Mouse (Mus musculus) cerebellum, adult 2 months (tissue): Measurements from ENCODE around the gene Inpp5d.

Experiments
- CTCF ChIP-seq: fragments of 200-500 bp; IDR thresholded peaks from 2 replicates; pipeline ENCODE4 v1.5.1; 2011; ENCODE audit warnings: low read depth, mild to moderate bottlenecking, control low read depth, low read length, moderate library complexity, borderline replicate concordance; ENCODE audit not compliant: insufficient read depth
- POLR2A ChIP-seq: fragments of 200-500 bp; IDR thresholded peaks from 2 replicates; pipeline ENCODE4 v1.6.1; 2011; ENCODE audit warnings: low read length, control low read depth, borderline replicate concordance; ENCODE audit not compliant: insufficient read depth

- TF ChIP-seq CTCF = no peak
- no peak for TF ChIP-seq POLR2A
These were observed 29.9 kb downstream of the Inpp5d start for GRCm38 (mm10) chr1:87649958-87650474.
